Mouse (Mus musculus) neural tube, postnatal 0 days (tissue): ENCODE results near the gene Anks4b. TPM values are rescaled to one million over a fixed set of nuclear protein-coding genes. Genes with fewer than 3 reads are reported as not detected.

Experiments used
- polyA plus RNA-seq: library from polyadenylated mRNA; unstranded; fragments of >200 nt; fragmentation: Nextera tagmentation; extraction: Ambion mirVana; gene quantifications from 2 replicates; pipeline ENCODE4 v1.2.1, GENCODE M21; 2015

Anks4b gene
- not detected in 2 replicates for polyA plus RNA-seq

GRCm38 (mm10) chr7:120173603-120174244 is at the start of gene Anks4b:
TSS of gene Anks4b (plus strand) at chr7:120173858.

GRCm38 (mm10) chr7:120145191-120145590 is 28.5 kb upstream of the Anks4b start, which contains the start of gene Zp2:
TSS of gene Zp2 (minus strand) at chr7:120145291.

GRCm38 (mm10) chr7:120201771-120202170 is 28.1 kb downstream of the Anks4b start, which contains the start of gene Crym:
TSS of gene Crym (minus strand) at chr7:120202111.

GRCm38 (mm10) chr7:120203789-120204188 is 30.1 kb downstream of the Anks4b start, which contains the start of gene Abca14:
TSS of gene Abca14 (plus strand) at chr7:120203961.

Other genes with a start within 250 kb of the Anks4b start
- gene Dnah3, start 78.6 kb upstream of the Anks4b start, polyA plus RNA-seq, result 0.03 TPM in 1 of 2 replicates, not detected in the other
- 24.0 and 30.2 TPM in 2 replicates for gene Tmem159, start 71.5 kb upstream of the Anks4b start, polyA plus RNA-seq
- gene Zp2, start 28.6 kb upstream of the Anks4b start, polyA plus RNA-seq, result not detected in 2 replicates
- 13.6 and 14.6 TPM in 2 replicates for gene Crym, start 28.3 kb downstream of the Anks4b start, polyA plus RNA-seq
- not detected in 2 replicates for gene Abca14, start 30.1 kb downstream of the Anks4b start, polyA plus RNA-seq
- gene Abca15, start 154.8 kb downstream of the Anks4b start, polyA plus RNA-seq, result 0.10 TPM in 1 of 2 replicates, not detected in the other
- gene Abca16, start 235.8 kb downstream of the Anks4b start, polyA plus RNA-seq, result not detected in 2 replicates